Mouse (Mus musculus) thymus, adult 2 months (tissue): ENCODE data around the gene Stab1. TPM values are rescaled to one million over a fixed set of nuclear protein-coding genes. Genes with fewer than 3 reads are reported as not detected.

Experiments
- DNase-seq: peaks from one replicate; pipeline ENCODE4 v3.0.0; 2021
- H3K27ac ChIP-seq: fragments of 200-500 bp; 2 replicates; pipeline ENCODE4 v1.5.1; 2012; ENCODE audit warnings: low read length, control low read depth; ENCODE audit not compliant: control insufficient read depth, insufficient read depth
- H3K27me3 ChIP-seq: fragments of 200-500 bp; 2 replicates; pipeline ENCODE4 v1.6.1; 2012; ENCODE audit warnings: mild to moderate bottlenecking, low read length, moderate library complexity, mixed read lengths; ENCODE audit not compliant: control insufficient read depth, insufficient read depth
- H3K36me3 ChIP-seq: fragments of 200-500 bp; 2 replicates; pipeline ENCODE4 v1.6.1; 2012; ENCODE audit warnings: mild to moderate bottlenecking, low read length, moderate library complexity; ENCODE audit not compliant: control insufficient read depth, insufficient read depth
- H3K4me1 ChIP-seq: fragments of 200-500 bp; replicated peaks from 2 replicates; pipeline ENCODE4 v1.6.1; 2012; ENCODE audit warnings: low read length; ENCODE audit not compliant: control insufficient read depth, insufficient read depth
- H3K4me3 ChIP-seq: fragments of 200-500 bp; 2 replicates; pipeline ENCODE4 v1.5.1; 2012; ENCODE audit warnings: mild to moderate bottlenecking, low read length, control low read depth, moderate library complexity; ENCODE audit not compliant: control insufficient read depth, insufficient read depth
- CTCF ChIP-seq: fragments of 200-500 bp; IDR thresholded peaks from 2 replicates; pipeline ENCODE4 v1.5.1; 2012; ENCODE audit warnings: mild to moderate bottlenecking, control low read depth, low read length, moderate library complexity, borderline replicate concordance; ENCODE audit not compliant: control insufficient read depth, poor library complexity, insufficient read depth; ENCODE audit errors: extremely low read depth
- POLR2A ChIP-seq: fragments of 200-500 bp; IDR thresholded peaks from 2 replicates; pipeline ENCODE4 v1.6.1; 2012; ENCODE audit warnings: mild to moderate bottlenecking, low read length, control low read depth, moderate library complexity; ENCODE audit not compliant: control insufficient read depth, poor library complexity, insufficient read depth; ENCODE audit errors: extremely low read depth
- WGBS: fragments of 180-500 bp; shearing (Covaris S2); methylation state at CpG from one replicate; pipeline ENCODE4 v1.1.7; 2018; 5-methylcytosine and 5-hydroxymethylcytosine counted together
- polyA plus RNA-seq: library from polyadenylated mRNA; depleted of rRNA; stranded (reverse); fragments of >200 nt; gene quantifications from 2 replicates; pipeline ENCODE4 v1.2.3, GENCODE M21; 2012

The Stab1 gene
- polyA plus RNA-seq, 1 experiment = 26.7 TPM

DNA sequence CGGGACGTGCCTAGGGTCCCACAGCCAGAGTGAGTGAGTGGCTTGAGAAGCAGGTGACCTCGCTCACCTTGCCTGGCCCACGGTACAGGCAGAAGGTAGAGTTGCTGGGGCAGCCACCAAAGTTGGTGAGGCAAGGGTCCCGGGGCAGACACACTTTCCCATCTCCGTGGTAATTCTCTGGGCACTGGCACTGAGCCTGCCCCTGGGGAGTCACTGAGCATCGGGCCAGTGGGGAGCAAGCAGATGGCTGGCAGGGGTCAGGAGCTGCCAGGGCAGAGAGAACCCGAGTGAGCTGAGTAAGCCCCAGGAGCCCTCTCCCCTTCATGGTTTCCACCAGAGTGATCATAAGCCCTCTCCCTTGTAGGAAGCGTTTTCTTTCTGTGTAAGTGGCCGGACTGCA, 6.8 kb downstream of the Stab1 start:
- 91% methylated on average over 10 of the region's 10 CpGs for WGBS
- TF ChIP-seq POLR2A (no peak), CTCF (no peak)
- H3K27me3 ChIP-seq = no peaks in the 10 kb centered on the region

GRCm38 (mm10) chr14:31161191-31161590, 7.2 kb downstream of the Stab1 start:
- no peaks in the 10 kb centered on the region for H3K27me3 ChIP-seq
- no peaks in the 10 kb centered on the region for H3K4me1 ChIP-seq
- TF ChIP-seq CTCF = no peak
- no peak for TF ChIP-seq POLR2A
- 93% methylated on average over 7 of the region's 7 CpGs for WGBS
- no peaks in the 10 kb centered on the region for H3K36me3 ChIP-seq
- no peak for DNase-seq
- no peak overlapping the region for H3K4me3 ChIP-seq
- H3K27ac ChIP-seq = no peak overlapping the region

More for the DNA sequence above, 6.8 kb downstream of the Stab1 start:
- Histone ChIP-seq H3K4me1 (no peaks in the 10 kb centered on the region), H3K36me3 (no peaks in the 10 kb centered on the region), H3K4me3 (no peak overlapping the region), H3K27ac (no peak overlapping the region)
- DNase-seq = no peak

GRCm38 (mm10) chr14:31160196-31161150, 8.0 kb downstream of the Stab1 start:
- no peak for DNase-seq
- Histone ChIP-seq H3K27me3 (no peaks in the 10 kb centered on the region), H3K36me3 (no peaks in the 10 kb centered on the region), H3K4me3 (no peak overlapping the region), H3K27ac (no peak overlapping the region), H3K4me1 (no peaks in the 10 kb centered on the region)
- WGBS = 57% methylated on average over 27 of the region's 27 CpGs
- no peak for TF ChIP-seq POLR2A
- TF ChIP-seq CTCF = no peak

DNA sequence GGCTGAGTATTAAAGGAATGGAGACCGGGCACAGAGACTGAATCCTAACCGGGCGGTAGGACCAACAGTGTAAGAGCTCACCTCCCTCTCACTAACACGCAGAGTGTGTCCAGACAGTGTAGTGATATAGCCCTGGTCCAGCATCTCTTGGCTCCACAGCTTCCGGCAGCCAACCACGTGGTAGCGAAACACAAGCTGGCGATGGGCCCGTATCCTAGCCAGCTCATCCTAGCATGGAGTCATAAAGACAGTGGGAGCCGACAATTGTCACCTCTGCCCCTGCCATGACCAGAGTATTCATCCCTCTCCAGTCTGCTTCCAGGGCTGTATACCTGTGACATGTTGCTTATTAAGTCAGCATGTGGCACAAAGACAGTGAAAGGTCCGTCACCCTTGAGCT, 22.7 kb downstream of the Stab1 start:
- Histone ChIP-seq H3K4me3 (no peak overlapping the region), H3K27ac (no peak overlapping the region), H3K27me3 (no peaks in the 10 kb centered on the region), H3K4me1 (no peaks in the 10 kb centered on the region), H3K36me3 (no peaks in the 10 kb centered on the region)
- DNase-seq = no peak
- WGBS = 97% methylated on average over 11 of the region's 11 CpGs
- TF ChIP-seq POLR2A = no peak
- no peak for TF ChIP-seq CTCF

DNA sequence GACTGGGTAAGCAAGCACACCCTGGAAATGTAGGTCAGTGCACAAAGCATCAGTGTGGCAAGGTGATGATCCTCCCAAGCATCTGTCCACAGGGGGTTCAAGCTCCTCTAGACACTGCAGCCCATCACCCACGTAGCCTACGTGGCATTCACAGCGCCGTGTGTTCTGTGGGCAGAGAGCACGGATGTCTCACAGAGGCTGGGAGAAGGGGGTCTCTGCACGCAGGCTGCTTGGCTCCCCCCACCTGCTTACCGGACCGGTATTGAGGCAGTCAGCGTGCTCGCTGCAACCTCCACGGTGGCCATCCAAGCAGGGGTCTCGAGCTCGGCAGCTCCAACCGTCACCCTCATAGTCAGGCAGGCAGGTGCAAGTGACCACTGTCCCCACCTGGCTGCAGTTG, 27.4 kb downstream of the Stab1 start:
- Histone ChIP-seq H3K27ac (no peak overlapping the region), H3K4me3 (no peak overlapping the region), H3K36me3 (no peaks in the 10 kb centered on the region), H3K27me3 (no peaks in the 10 kb centered on the region), H3K4me1 (no peaks in the 10 kb centered on the region)
- no peak for DNase-seq
- WGBS = 98% methylated on average over 14 of the region's 14 CpGs
- TF ChIP-seq CTCF = no peak
- no peak for TF ChIP-seq POLR2A

- Histone ChIP-seq H3K27ac (no peak overlapping the region), H3K4me3 (no peak overlapping the region), H3K27me3 (no peaks in the 10 kb centered on the region), H3K4me1 (no peaks in the 10 kb centered on the region), H3K36me3 (no peaks in the 10 kb centered on the region; the same call in 1 of the 2 replicates)
- no peak for DNase-seq
- TF ChIP-seq CTCF (no peak), POLR2A (no peak)
- WGBS = 97% methylated on average over 15 of the region's 15 CpGs
These were observed 28.3 kb downstream of the Stab1 start for GRCm38 (mm10) chr14:31140141-31140540.
